Mouse (Mus musculus): Measurements from ENCODE around the gene Plcxd2. TPM values are rescaled to one million over a fixed set of nuclear protein-coding genes. Genes with fewer than 3 reads are reported as not detected.

The Plcxd2 gene
- polyA plus RNA-seq, 1 experiment from 2014 or later: 0.93 TPM

GRCm38 (mm10) chr16:45936521-45936920, 73.5 kb downstream of the Plcxd2 start:
- Histone ChIP-seq H3K4me1 (replicated peaks; ENCODE audit: control insufficient read depth, insufficient read depth, low read length) (no peaks in the 10 kb centered on the region), H3K27me3 (ENCODE audit: control insufficient read depth, insufficient read depth, low read depth, low read length) (no peaks in the 10 kb centered on the region), H3K4me3 (ENCODE audit: low read length) (no peak overlapping the region), H3K27ac (ENCODE audit: low read length) (no peak overlapping the region), H3K9me3 (ENCODE audit: control insufficient read depth, low read length) (no peaks in the 10 kb centered on the region), H3K36me3 (ENCODE audit: control insufficient read depth, insufficient read depth, low read length) (no peaks in the 10 kb centered on the region), H3K9ac (ENCODE audit: low read length) (no peak overlapping the region), H3K4me2 (ENCODE audit: low read depth, low read length) (no peak overlapping the region)
- WGBS: 64% methylated on average over 2 of the region's 2 CpGs
- no peak for ATAC-seq (ENCODE audit: low read depth)

GRCm38 (mm10) chr16:45935956-45936483, 74.0 kb downstream of the Plcxd2 start:
- Histone ChIP-seq H3K9me3 (ENCODE audit: control insufficient read depth, low read length) (no peaks in the 10 kb centered on the region), H3K4me2 (ENCODE audit: low read depth, low read length) (no peak overlapping the region), H3K4me3 (ENCODE audit: low read length) (no peak overlapping the region), H3K36me3 (ENCODE audit: control insufficient read depth, insufficient read depth, low read length) (no peaks in the 10 kb centered on the region), H3K27ac (ENCODE audit: low read length) (no peak overlapping the region), H3K27me3 (ENCODE audit: control insufficient read depth, insufficient read depth, low read depth, low read length) (no peaks in the 10 kb centered on the region), H3K4me1 (replicated peaks; ENCODE audit: control insufficient read depth, insufficient read depth, low read length) (no peaks in the 10 kb centered on the region), H3K9ac (ENCODE audit: low read length) (no peak overlapping the region)
- WGBS: 68% methylated on average over 3 of the region's 3 CpGs
- ATAC-seq (ENCODE audit: low read depth): peak; percentile 38; the same call in 1 of the 2 replicates

- Histone ChIP-seq H3K27me3 (ENCODE audit: control insufficient read depth, insufficient read depth, low read depth, low read length) (no peaks in the 10 kb centered on the region), H3K36me3 (ENCODE audit: control insufficient read depth, insufficient read depth, low read length) (no peaks in the 10 kb centered on the region), H3K9me3 (ENCODE audit: control insufficient read depth, low read length) (no peaks in the 10 kb centered on the region), H3K4me3 (ENCODE audit: low read length) (no peak overlapping the region), H3K4me2 (ENCODE audit: low read depth, low read length) (no peak overlapping the region), H3K27ac (ENCODE audit: low read length) (no peak overlapping the region), H3K9ac (ENCODE audit: low read length) (no peak overlapping the region), H3K4me1 (replicated peaks; ENCODE audit: control insufficient read depth, insufficient read depth, low read length) (peaks cover 4% of the 10 kb centered on the region; the same call in 1 of the 2 replicates)
- ATAC-seq (ENCODE audit: low read depth): peak; percentile 61; the same call in 1 of the 2 replicates
- 28% methylated on average over 2 of the region's 2 CpGs for WGBS
Observed at GRCm38 (mm10) chr16:45934721-45935407, 75.2 kb downstream of the Plcxd2 start.

GRCm38 (mm10) chr16:45930308-45930707, 79.7 kb downstream of the Plcxd2 start:
- H3K4me2 ChIP-seq (ENCODE audit: low read depth, low read length): no peak overlapping the region
- H3K4me1 ChIP-seq (replicated peaks; ENCODE audit: control insufficient read depth, insufficient read depth, low read length): peaks cover 24% of the 10 kb centered on the region
- H3K27me3 ChIP-seq (ENCODE audit: control insufficient read depth, insufficient read depth, low read depth, low read length): no peaks in the 10 kb centered on the region
- no peak for ATAC-seq (ENCODE audit: low read depth)
- H3K9me3 ChIP-seq (ENCODE audit: control insufficient read depth, low read length): no peaks in the 10 kb centered on the region
- no peak overlapping the region for H3K9ac ChIP-seq (ENCODE audit: low read length)
- H3K4me3 ChIP-seq (ENCODE audit: low read length): no peak overlapping the region
- no peaks in the 10 kb centered on the region for H3K36me3 ChIP-seq (ENCODE audit: control insufficient read depth, insufficient read depth, low read length)
- peak overlapping the region; percentile 24; the same call in 1 of the 2 replicates for H3K27ac ChIP-seq (ENCODE audit: low read length)
- 54% methylated on average over 3 of the region's 3 CpGs for WGBS

- H3K9ac ChIP-seq (ENCODE audit: low read length): no peak overlapping the region
- no peak overlapping the region for H3K4me3 ChIP-seq (ENCODE audit: low read length)
- H3K4me1 ChIP-seq (replicated peaks; ENCODE audit: control insufficient read depth, insufficient read depth, low read length): peaks cover 39% of the 10 kb centered on the region
- no peaks in the 10 kb centered on the region for H3K27me3 ChIP-seq (ENCODE audit: control insufficient read depth, insufficient read depth, low read depth, low read length)
- no peaks in the 10 kb centered on the region for H3K9me3 ChIP-seq (ENCODE audit: control insufficient read depth, low read length)
- no peak; the same call in 1 of the 2 replicates for ATAC-seq (ENCODE audit: low read depth)
- peak overlapping the region; percentile 56 for H3K27ac ChIP-seq (ENCODE audit: low read length)
- WGBS: 21% methylated on average over 4 of the region's 4 CpGs
- H3K36me3 ChIP-seq (ENCODE audit: control insufficient read depth, insufficient read depth, low read length): no peaks in the 10 kb centered on the region
- H3K4me2 ChIP-seq (ENCODE audit: low read depth, low read length): no peak overlapping the region
Observed at GRCm38 (mm10) chr16:45928090-45928489, 81.9 kb downstream of the Plcxd2 start.

GRCm38 (mm10) chr16:45927601-45928000, 82.4 kb downstream of the Plcxd2 start:
- peaks cover 42% of the 10 kb centered on the region for H3K4me1 ChIP-seq (replicated peaks; ENCODE audit: control insufficient read depth, insufficient read depth, low read length)
- H3K36me3 ChIP-seq (ENCODE audit: control insufficient read depth, insufficient read depth, low read length): no peaks in the 10 kb centered on the region
- H3K4me2 ChIP-seq (ENCODE audit: low read depth, low read length): no peak overlapping the region
- H3K9ac ChIP-seq (ENCODE audit: low read length): no peak overlapping the region
- WGBS: 5% methylated on average over 3 of the region's 3 CpGs
- no peaks in the 10 kb centered on the region for H3K9me3 ChIP-seq (ENCODE audit: control insufficient read depth, low read length)
- H3K27me3 ChIP-seq (ENCODE audit: control insufficient read depth, insufficient read depth, low read depth, low read length): no peaks in the 10 kb centered on the region
- peak overlapping the region; percentile 56 for H3K27ac ChIP-seq (ENCODE audit: low read length)
- ATAC-seq (ENCODE audit: low read depth): peak; percentile 84
- no peak overlapping the region for H3K4me3 ChIP-seq (ENCODE audit: low read length)

- no peak overlapping the region for H3K4me2 ChIP-seq (ENCODE audit: low read depth, low read length)
- H3K4me1 ChIP-seq (replicated peaks; ENCODE audit: control insufficient read depth, insufficient read depth, low read length): peaks cover 47% of the 10 kb centered on the region
- ATAC-seq (ENCODE audit: low read depth): no peak
- H3K27me3 ChIP-seq (ENCODE audit: control insufficient read depth, insufficient read depth, low read depth, low read length): no peaks in the 10 kb centered on the region
- H3K36me3 ChIP-seq (ENCODE audit: control insufficient read depth, insufficient read depth, low read length): no peaks in the 10 kb centered on the region
- H3K27ac ChIP-seq (ENCODE audit: low read length): peak overlapping the region; percentile 30
- no peak overlapping the region for H3K4me3 ChIP-seq (ENCODE audit: low read length)
- WGBS: 73% methylated on average over 5 of the region's 5 CpGs
- H3K9ac ChIP-seq (ENCODE audit: low read length): no peak overlapping the region
- no peaks in the 10 kb centered on the region for H3K9me3 ChIP-seq (ENCODE audit: control insufficient read depth, low read length)
Observed at GRCm38 (mm10) chr16:45926875-45927274, 83.1 kb downstream of the Plcxd2 start.

- Histone ChIP-seq H3K4me2 (ENCODE audit: low read depth, low read length) (no peak overlapping the region), H3K9me3 (ENCODE audit: control insufficient read depth, low read length) (no peaks in the 10 kb centered on the region), H3K27me3 (ENCODE audit: control insufficient read depth, insufficient read depth, low read depth, low read length) (no peaks in the 10 kb centered on the region), H3K4me3 (ENCODE audit: low read length) (no peak overlapping the region), H3K36me3 (ENCODE audit: control insufficient read depth, insufficient read depth, low read length) (no peaks in the 10 kb centered on the region), H3K4me1 (replicated peaks; ENCODE audit: control insufficient read depth, insufficient read depth, low read length) (peaks cover 51% of the 10 kb centered on the region), H3K27ac (ENCODE audit: low read length) (peak overlapping the region; percentile 60), H3K9ac (ENCODE audit: low read length) (no peak overlapping the region)
- 47% methylated on average over 6 of the region's 6 CpGs for WGBS
- peak; percentile 32; the same call in 1 of the 2 replicates for ATAC-seq (ENCODE audit: low read depth)
Observed at GRCm38 (mm10) chr16:45923731-45924424, 86.1 kb downstream of the Plcxd2 start.

GRCm38 (mm10) chr16:45922546-45923229, 87.3 kb downstream of the Plcxd2 start:
- Histone ChIP-seq H3K9ac (ENCODE audit: low read length) (no peak overlapping the region), H3K27ac (ENCODE audit: low read length) (peak overlapping the region; percentile 64), H3K4me1 (replicated peaks; ENCODE audit: control insufficient read depth, insufficient read depth, low read length) (peaks cover 44% of the 10 kb centered on the region), H3K36me3 (ENCODE audit: control insufficient read depth, insufficient read depth, low read length) (no peaks in the 10 kb centered on the region), H3K27me3 (ENCODE audit: control insufficient read depth, insufficient read depth, low read depth, low read length) (no peaks in the 10 kb centered on the region), H3K4me2 (ENCODE audit: low read depth, low read length) (no peak overlapping the region), H3K9me3 (ENCODE audit: control insufficient read depth, low read length) (no peaks in the 10 kb centered on the region), H3K4me3 (ENCODE audit: low read length) (no peak overlapping the region)
- WGBS: 53% methylated on average over 8 of the region's 8 CpGs
- ATAC-seq (ENCODE audit: low read depth): peak; percentile 49; the same call in 1 of the 2 replicates
